Mouse (Mus musculus) limb, embryonic 10.5 days (tissue): ENCODE results near the gene Bcl11a. TPM values are rescaled to one million over a fixed set of nuclear protein-coding genes. Genes with fewer than 3 reads are reported as not detected.
A peak's percentile ranks its signal among the peaks of the same experiment; 100 is the strongest.

ENCODE experiments used
- DNase-seq: peaks from one replicate; pipeline ENCODE4 v3.0.0-alpha.2; 2017; ENCODE audit warnings: low spot score
- H3K27ac ChIP-seq: fragments of 300-500 bp; sonication (generic); 2 replicates; pipeline ENCODE4 v1.5.1; 2016; ENCODE audit warnings: mild to moderate bottlenecking
- H3K27me3 ChIP-seq: fragments of 300-500 bp; sonication (generic); 2 replicates; pipeline ENCODE4 v1.6.1; 2016; ENCODE audit warnings: low read depth, mild to moderate bottlenecking; ENCODE audit not compliant: poor library complexity, severe bottlenecking
- H3K36me3 ChIP-seq: fragments of 300-500 bp; sonication (generic); 2 replicates; pipeline ENCODE4 v1.6.1; 2016; ENCODE audit warnings: mild to moderate bottlenecking, moderate library complexity
- H3K4me1 ChIP-seq: fragments of 300-500 bp; sonication (generic); 2 replicates; pipeline ENCODE4 v1.6.1; 2016
- H3K4me3 ChIP-seq: fragments of 300-500 bp; sonication (generic); 2 replicates; pipeline ENCODE4 v1.5.1; 2016; ENCODE audit warnings: mild to moderate bottlenecking, moderate library complexity
- H3K9me3 ChIP-seq: fragments of 300-500 bp; sonication (generic); replicated peaks from 2 replicates; pipeline ENCODE4 v1.6.1; 2016; ENCODE audit warnings: mild to moderate bottlenecking
- WGBS: fragments of 180-500 bp; shearing (Covaris S2); methylation state at CpG from one replicate; pipeline ENCODE4 v1.1.7; 2016; 5-methylcytosine and 5-hydroxymethylcytosine counted together
- polyA plus RNA-seq: library from polyadenylated mRNA; unstranded; fragments of >200 nt; fragmentation: Nextera tagmentation; extraction: Ambion mirVana; gene quantifications from 2 replicates; pipeline ENCODE4 v1.2.1, GENCODE M21; 2016

Gene Bcl11a
- polyA plus RNA-seq, 1 experiment from 2014 or later: 75.0 TPM

DNA sequence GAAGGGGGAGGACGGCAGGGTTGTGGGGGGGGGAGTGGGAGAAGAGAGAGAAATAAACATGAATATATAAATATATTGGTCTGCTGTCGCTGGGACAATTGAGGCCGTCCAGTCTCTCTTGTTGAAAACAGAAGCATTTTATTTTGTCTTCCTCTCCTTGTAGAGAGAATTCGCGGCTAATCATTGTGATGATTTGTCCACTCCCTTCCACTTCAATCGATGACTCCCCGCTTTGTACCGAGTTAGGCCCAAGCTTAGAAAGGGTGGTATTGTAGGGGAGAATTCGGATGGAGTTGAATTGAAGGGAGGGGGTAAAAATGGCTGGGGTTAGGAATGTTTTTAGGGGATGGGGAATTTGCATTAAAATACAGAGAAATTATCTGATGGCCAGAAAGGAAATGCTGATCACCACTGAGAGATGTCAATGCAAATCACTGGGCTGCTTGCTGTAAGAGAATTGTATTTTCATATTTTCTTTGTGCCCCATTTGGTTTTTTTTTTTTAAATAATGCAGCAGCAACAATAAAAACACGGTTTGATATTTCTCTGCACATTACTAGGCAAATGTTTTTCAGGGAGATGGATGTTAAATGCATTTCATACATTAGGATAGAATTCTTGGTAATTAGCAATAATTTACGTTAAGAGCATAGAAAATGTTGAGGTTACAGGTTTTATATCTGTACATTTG lies 4.7 kb downstream of the Bcl11a start:
- no peak for DNase-seq
- Histone ChIP-seq H3K36me3 (peaks cover 26% of the 10 kb centered on the region), H3K27me3 (no peaks in the 10 kb centered on the region), H3K9me3 (no peaks in the 10 kb centered on the region), H3K4me3 (peak overlapping the region; percentile 96), H3K4me1 (peaks cover 50% of the 10 kb centered on the region), H3K27ac (peak overlapping the region; percentile 98)
- WGBS: 17% methylated on average over 11 of the region's 11 CpGs

DNA sequence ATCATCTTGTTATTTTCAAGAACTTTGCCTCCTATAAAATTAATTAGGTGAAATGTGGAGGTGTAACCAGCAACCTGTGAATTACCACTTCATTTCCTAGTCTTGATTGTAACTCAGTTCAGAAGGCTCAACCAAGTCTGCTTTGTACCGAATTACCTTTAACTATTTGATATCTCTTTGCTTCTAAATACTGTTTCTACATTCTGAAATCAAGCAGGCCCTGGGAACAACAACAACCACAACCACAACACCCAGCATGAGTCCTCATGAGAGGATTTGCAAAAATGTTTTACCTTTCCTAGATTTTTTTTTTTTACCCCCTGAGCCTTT lies 5.2 kb downstream of the Bcl11a start:
- DNase-seq: no peak
- H3K4me3 ChIP-seq: peak overlapping the region; percentile 96; the same call in 1 of the 2 replicates
- peaks cover 50% of the 10 kb centered on the region for H3K4me1 ChIP-seq
- no peaks in the 10 kb centered on the region for H3K27me3 ChIP-seq
- 33% methylated on average over 1 of the region's 1 CpGs for WGBS
- H3K36me3 ChIP-seq: peaks cover 31% of the 10 kb centered on the region
- H3K9me3 ChIP-seq: no peaks in the 10 kb centered on the region
- peak overlapping the region; percentile 46; the same call in 1 of the 2 replicates for H3K27ac ChIP-seq

GRCm38 (mm10) chr11:24083423-24083822 lies 5.6 kb downstream of the Bcl11a start:
- DNase-seq: no peak
- H3K4me1 ChIP-seq: peaks cover 50% of the 10 kb centered on the region
- WGBS: 57% methylated on average over 7 of the region's 7 CpGs
- H3K9me3 ChIP-seq: no peaks in the 10 kb centered on the region
- H3K4me3 ChIP-seq: peak overlapping the region; percentile 96
- H3K27me3 ChIP-seq: no peaks in the 10 kb centered on the region
- peaks cover 35% of the 10 kb centered on the region for H3K36me3 ChIP-seq
- H3K27ac ChIP-seq: peak overlapping the region; percentile 46; the same call in 1 of the 2 replicates

DNA sequence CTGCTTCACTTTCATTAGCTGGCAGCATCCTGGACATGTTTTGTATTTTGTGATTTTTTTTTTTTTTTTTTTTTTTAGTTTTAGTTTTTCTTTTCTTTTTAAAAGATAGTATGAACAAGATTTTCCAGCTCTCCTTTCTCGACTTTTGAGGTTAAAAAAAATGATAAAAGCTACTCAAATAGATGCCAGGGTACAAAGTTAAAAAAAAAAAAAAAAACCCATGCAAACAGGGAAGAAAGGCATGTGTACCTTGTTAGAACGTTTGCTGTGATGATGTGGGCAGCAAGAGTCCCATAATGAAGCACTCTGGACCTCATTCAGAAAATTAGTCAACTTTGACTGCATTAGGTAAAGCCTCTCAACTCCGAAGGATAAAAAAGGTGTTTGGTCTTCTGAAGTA lies 6.2 kb downstream of the Bcl11a start:
- no peak for DNase-seq
- H3K27ac ChIP-seq: no peak overlapping the region
- no peaks in the 10 kb centered on the region for H3K9me3 ChIP-seq
- 41% methylated on average over 3 of the region's 3 CpGs for WGBS
- H3K27me3 ChIP-seq: no peaks in the 10 kb centered on the region
- peaks cover 50% of the 10 kb centered on the region for H3K4me1 ChIP-seq
- no peak overlapping the region for H3K4me3 ChIP-seq
- peaks cover 42% of the 10 kb centered on the region for H3K36me3 ChIP-seq

DNA sequence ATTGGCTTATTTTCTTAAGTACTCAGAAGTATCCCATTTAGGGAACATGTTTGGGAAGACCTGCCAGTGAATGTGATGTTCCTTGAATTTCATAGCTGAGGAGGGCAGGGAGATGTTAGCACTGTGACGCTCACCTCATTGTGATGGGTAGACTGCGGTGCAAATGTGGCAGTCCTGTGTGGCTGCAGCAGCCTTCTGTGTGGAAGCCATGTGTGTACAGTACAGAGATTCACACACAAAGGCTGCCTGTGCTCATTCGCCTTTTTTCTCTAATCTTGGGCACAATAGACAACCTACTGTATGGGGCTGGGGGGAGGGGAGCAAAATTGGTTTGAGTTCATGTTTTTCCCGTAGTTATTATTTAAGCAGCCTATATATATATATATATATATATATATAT lies 6.7 kb downstream of the Bcl11a start:
- no peak overlapping the region for H3K27ac ChIP-seq
- H3K4me1 ChIP-seq: peaks cover 50% of the 10 kb centered on the region
- DNase-seq: no peak
- no peak overlapping the region for H3K4me3 ChIP-seq
- no peaks in the 10 kb centered on the region for H3K27me3 ChIP-seq
- no peaks in the 10 kb centered on the region for H3K9me3 ChIP-seq
- peaks cover 47% of the 10 kb centered on the region for H3K36me3 ChIP-seq
- 87% methylated on average over 4 of the region's 4 CpGs for WGBS

DNA sequence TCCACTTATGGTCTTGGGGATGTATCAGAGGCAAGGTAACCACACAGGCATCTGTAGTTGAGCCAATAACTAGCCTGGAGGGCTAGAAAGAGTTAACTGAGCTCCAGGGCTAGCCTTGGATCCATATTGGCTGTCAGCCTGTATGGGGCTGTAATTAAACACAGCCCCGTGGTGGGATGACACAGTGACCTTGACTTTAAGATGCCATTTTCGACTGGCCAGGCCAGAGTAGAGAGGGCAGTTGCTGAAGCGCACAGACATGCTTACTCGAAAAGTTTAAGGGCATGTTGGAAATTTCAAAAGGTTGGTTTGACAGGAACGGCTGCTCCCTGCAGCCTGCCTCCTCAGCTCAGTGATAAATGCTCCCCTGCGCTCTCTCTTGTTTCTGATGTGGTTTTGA lies 8.1 kb downstream of the Bcl11a start:
- Histone ChIP-seq H3K36me3 (peaks cover 57% of the 10 kb centered on the region), H3K4me1 (peaks cover 53% of the 10 kb centered on the region), H3K4me3 (no peak overlapping the region), H3K27ac (no peak overlapping the region), H3K9me3 (no peaks in the 10 kb centered on the region), H3K27me3 (no peaks in the 10 kb centered on the region)
- no peak for DNase-seq
- WGBS: 32% methylated on average over 6 of the region's 6 CpGs

DNA sequence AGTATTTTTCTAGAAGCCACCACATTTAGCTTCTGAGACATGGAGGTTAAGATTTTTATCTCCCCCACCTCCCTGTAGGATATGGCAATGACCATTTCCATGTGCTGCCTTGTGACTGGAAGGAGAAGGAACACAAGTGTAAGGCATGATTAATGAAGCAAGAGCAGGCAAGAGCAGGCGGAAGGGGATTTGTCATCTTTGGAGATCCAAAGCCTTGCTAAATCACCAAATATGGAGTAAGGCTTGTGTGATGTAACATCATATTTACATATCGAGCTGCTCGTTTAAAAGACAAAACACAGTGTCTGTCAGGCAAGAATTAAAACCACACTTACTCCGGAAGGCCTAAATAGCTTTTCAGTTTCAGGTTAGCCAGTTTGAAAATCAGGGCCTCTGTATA lies 9.2 kb downstream of the Bcl11a start:
- Histone ChIP-seq H3K36me3 (peaks cover 61% of the 10 kb centered on the region), H3K4me3 (no peak overlapping the region), H3K9me3 (no peaks in the 10 kb centered on the region), H3K27ac (no peak overlapping the region), H3K27me3 (no peaks in the 10 kb centered on the region), H3K4me1 (peaks cover 57% of the 10 kb centered on the region)
- DNase-seq: no peak
- 76% methylated on average over 4 of the region's 4 CpGs for WGBS

DNA sequence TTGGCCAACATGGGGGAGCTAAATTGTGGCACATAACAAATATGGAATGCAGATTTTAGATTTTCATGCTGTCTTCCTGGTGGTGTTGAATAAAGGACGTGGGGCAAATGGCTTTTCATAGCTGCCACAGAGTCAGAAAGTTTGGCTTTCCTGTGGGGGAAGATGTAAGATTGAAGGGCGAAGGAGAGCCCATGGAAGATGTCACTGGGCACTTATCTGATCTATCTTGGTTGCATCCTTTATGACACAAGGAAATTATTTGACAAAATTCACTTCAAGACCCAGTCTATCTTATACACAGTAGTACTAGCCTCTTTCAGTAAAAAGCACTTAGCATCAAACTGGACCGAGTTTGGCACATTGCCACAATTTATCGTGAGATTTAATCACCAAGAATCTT lies 12.6 kb downstream of the Bcl11a start:
- DNase-seq: no peak
- Histone ChIP-seq H3K9me3 (no peaks in the 10 kb centered on the region), H3K4me3 (no peak overlapping the region), H3K27me3 (no peaks in the 10 kb centered on the region), H3K36me3 (peaks cover 76% of the 10 kb centered on the region), H3K27ac (no peak overlapping the region), H3K4me1 (peaks cover 48% of the 10 kb centered on the region)
- WGBS: 87% methylated on average over 4 of the region's 4 CpGs

DNA sequence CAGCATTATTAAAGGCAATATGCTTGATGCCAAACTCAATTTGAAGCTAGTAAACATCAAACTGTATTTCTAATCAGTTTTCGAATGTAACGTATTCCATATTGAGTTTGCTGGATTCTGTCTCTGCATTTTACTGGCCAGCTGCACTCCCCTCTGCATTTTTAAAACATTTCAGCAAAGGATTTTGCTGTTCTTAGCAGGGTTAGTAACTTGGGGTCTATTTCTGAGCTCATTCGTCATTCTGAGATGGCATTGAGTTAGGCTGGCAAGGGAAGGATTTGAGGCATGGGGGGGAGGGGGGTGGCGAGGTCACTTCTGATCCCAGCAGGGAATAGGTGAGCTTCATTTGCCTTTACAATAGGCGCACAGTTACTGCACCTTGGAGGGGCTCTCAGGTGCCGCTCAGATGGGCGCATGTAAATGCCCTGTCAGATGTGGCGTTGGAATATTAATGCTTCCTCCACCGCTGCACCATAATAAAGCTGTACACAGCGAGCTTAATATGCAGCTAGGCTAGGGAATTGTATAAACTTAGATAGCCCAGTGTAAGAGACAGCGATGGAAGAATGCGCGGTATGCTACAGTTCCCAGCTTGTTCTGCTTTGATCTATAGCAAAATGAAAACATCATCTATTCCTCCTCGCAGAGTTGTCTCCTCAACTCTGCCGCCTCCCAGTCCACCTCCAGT lies 13.7 kb downstream of the Bcl11a start:
- no peak for DNase-seq
- Histone ChIP-seq H3K36me3 (peaks cover 67% of the 10 kb centered on the region), H3K4me3 (no peak overlapping the region), H3K27ac (no peak overlapping the region), H3K4me1 (peaks cover 48% of the 10 kb centered on the region), H3K9me3 (no peaks in the 10 kb centered on the region), H3K27me3 (no peaks in the 10 kb centered on the region)
- WGBS: 24% methylated on average over 15 of the region's 15 CpGs

DNA sequence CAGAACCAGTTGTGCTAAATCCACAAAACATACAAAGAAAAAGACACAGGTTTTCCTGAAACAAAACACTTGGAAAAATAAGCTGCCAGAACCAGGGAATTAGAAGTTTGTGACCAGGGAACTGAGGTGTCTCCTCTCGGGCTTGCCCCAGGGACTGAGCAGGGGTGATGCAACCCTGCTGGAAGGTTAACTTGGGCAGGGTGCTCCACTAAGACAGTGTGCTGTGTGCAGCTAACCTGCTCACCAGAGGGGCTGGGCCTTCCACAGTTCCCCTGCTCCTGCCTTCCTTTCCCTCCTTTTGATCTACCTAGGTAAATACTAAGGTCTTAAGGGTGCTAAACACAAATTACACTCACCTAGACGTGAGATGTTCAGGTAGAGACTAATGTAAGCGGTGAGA lies 14.8 kb downstream of the Bcl11a start:
- H3K9me3 ChIP-seq: no peaks in the 10 kb centered on the region
- peaks cover 58% of the 10 kb centered on the region for H3K4me1 ChIP-seq
- WGBS: 55% methylated on average over 3 of the region's 3 CpGs
- H3K4me3 ChIP-seq: no peak overlapping the region
- H3K27ac ChIP-seq: no peak overlapping the region
- peaks cover 56% of the 10 kb centered on the region for H3K36me3 ChIP-seq
- H3K27me3 ChIP-seq: no peaks in the 10 kb centered on the region
- DNase-seq: no peak

- Histone ChIP-seq H3K27ac (no peak overlapping the region), H3K4me3 (no peak overlapping the region), H3K27me3 (no peaks in the 10 kb centered on the region), H3K36me3 (peaks cover 42% of the 10 kb centered on the region), H3K9me3 (no peaks in the 10 kb centered on the region), H3K4me1 (peaks cover 71% of the 10 kb centered on the region)
- DNase-seq: no peak
- 62% methylated on average over 5 of the region's 5 CpGs for WGBS
These were observed 16.2 kb downstream of the Bcl11a start for GRCm38 (mm10) chr11:24094086-24094487.

- no peaks in the 10 kb centered on the region for H3K27me3 ChIP-seq
- H3K4me3 ChIP-seq: no peak overlapping the region
- H3K36me3 ChIP-seq: peaks cover 30% of the 10 kb centered on the region
- peaks cover 81% of the 10 kb centered on the region for H3K4me1 ChIP-seq
- DNase-seq: no peak
- no peak overlapping the region for H3K27ac ChIP-seq
- H3K9me3 ChIP-seq: no peaks in the 10 kb centered on the region
- 55% methylated on average over 9 of the region's 9 CpGs for WGBS
These were observed 17.4 kb downstream of the Bcl11a start for GRCm38 (mm10) chr11:24095236-24095635.

DNA sequence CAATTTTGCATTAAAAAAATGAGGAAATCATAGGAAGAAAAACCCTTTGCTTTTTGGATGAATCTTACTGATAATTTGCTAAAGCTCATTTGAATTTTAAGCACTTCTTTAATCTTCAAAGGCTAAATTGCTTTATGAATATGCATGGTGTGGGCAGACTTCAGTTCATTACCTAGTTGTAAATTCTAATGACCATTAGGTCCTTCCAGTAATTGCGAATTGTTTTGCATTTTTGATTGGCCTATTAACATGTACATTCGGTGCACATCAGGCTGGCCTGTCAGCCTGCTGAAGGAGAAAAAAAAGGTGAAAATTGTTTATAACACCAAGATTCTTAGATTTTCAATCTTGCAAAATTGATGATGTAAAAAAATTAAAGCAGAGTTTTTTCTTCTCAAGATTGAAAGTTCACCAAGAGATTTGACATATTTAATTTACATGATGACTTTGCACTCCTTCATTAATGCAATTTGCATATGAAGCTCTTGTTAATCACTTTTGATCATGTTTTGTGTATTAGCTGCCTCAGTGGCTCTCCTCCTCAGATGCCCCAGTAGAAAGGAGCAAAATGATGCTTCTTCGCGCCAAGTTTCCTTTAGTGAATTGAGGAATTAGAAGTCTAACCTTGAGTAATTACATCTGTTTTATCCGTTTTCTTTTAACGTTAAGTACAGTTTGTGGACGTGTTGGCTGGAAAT lies 17.9 kb downstream of the Bcl11a start:
- no peak for DNase-seq
- no peak overlapping the region for H3K27ac ChIP-seq
- no peaks in the 10 kb centered on the region for H3K27me3 ChIP-seq
- WGBS: 60% methylated on average over 7 of the region's 7 CpGs
- peaks cover 81% of the 10 kb centered on the region for H3K4me1 ChIP-seq
- H3K9me3 ChIP-seq: no peaks in the 10 kb centered on the region
- H3K36me3 ChIP-seq: peaks cover 26% of the 10 kb centered on the region
- H3K4me3 ChIP-seq: no peak overlapping the region
